Mouse (Mus musculus) right cerebral cortex, postnatal 25 days (tissue): ENCODE results near the gene Foxr1.
"Not testable (repeated sequence)": the region's sequence is repeated elsewhere in the genome, so short reads cannot be mapped to it uniquely, and the experiment has no call there.

Source experiments
- DNase-seq: peaks from one replicate; pipeline ENCODE4 v3.0.0; 2022

Gene Foxr1

GRCm38 (mm10) chr9:44475936-44476335, 35.0 kb upstream of the Foxr1 start:
- DNase-seq, result no peak

DNA sequence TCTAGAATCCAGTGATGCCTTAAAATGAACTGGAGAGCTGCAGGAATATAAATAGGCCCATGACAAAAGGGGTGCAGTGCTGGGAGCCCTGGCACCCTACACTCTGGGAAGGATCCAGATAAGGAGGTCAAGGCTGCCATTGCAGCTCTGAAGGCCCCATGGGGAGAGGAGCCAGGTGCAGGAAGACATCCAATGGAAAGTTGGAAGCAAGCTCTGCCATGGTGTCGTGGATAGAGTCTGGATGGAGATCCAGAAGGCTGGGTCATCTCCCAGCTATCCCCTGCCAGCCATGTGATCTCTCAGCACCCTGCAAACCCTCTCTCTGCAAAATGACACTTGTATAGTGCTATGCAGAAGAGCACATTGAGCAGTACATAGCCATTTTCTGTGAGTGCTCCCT, 33.4 kb upstream of the Foxr1 start:
- DNase-seq, result no peak

DNA sequence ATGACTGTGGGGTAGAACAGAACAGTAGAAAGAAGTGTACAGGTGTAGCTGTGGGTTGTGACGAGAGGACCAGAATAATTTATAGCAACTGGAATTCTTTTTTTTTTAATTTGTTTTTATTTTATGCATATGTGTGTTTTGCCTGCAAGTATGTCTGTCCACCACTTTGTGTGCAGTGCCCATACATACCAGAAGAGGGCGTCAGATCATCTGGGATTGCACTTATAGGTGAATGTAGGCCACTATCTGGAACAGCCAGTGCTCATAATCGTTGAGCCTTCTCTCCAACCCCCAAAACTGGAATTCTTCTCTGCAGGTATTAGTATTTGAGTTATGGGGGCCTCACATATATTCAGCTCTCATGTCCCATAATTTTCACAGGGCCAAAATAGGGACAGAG, 32.2 kb upstream of the Foxr1 start:
- no peak for DNase-seq

DNA sequence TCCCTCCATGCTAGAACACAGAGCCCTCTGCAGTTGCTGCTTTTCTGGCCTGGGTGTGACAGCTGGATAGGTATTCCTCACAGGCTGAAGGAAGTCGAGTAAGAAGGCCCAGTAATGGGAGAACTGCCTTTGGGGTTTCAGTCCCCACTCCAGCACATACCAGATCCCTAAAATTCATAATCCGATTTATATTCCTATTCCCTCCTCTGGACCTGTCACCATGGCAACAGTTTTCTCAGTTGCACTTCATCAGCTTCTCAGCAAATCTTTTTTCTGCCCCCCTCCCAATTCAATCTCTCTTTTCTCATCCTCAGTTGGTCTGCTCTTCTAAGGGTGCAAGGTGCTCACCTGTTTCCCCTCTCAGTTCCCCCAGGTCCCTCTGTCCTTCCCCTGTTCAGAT, 27.9 kb upstream of the Foxr1 start:
- no peak for DNase-seq

GRCm38 (mm10) chr9:44468224-44468623, 27.3 kb upstream of the Foxr1 start:
- no peak for DNase-seq

DNA sequence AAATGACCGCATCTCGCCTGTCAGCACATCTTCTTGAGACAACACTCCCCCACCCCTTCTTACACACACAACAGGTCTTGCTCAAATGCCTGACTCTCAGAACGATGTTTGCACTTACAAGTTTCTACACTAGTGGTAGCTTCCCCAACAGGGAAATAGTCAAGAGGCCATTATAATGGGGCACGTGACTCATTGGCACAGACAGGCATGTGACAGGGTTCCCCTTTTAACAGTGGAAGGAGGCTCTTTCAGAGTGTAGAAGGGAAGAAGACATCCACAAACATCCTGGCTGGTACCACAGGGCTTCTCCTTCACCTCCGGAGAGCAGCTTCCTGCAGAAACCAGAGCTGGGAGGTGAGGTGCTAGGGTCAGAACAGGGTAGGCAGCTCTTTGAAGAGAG, 21.0 kb upstream of the Foxr1 start:
- no peak for DNase-seq

GRCm38 (mm10) chr9:44457035-44457742, 16.3 kb upstream of the Foxr1 start:
- DNase-seq, result peak; percentile 85

- DNase-seq, result no peak
Measured at GRCm38 (mm10) chr9:44454891-44455220, 13.9 kb upstream of the Foxr1 start, which contains the start of gene Upk2. Gene Upk2, minus strand, starts transcription at chr9:44454976.

DNA sequence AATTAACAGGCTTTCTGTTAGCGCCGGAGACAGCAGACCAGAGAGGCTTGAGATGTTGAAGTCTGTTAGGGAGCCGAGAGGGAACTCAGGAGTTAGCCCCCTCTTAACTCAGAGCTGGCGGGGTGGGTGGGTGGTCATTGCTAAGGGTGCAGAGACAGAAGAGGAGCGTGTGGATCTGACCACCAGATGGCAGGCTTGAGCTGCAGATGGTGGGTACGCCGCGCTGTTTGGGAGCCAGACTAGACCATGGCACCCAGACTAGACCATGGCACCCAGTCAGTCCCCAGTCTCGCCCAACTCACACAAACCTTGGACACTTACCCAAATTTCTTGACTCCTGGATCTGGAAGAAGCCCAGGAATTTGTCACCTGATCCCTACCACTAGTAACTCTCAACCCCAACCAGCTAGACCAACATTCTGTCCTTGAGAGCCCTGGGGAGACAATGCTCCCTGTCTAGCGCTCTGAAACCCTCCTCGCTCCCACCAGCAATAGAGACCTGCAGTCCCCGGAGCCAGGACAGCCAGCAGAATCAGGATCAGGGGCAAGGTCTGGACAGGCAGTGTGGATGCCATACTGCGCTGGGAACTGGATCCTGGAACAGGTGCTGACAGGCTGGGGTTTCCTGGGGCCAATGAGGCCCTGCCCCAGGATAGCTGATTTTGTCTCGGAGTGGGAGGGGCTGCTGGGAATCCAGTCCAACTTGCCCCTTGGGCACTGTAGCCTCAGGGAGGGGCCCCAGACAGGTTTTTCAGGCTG, 13.4 kb upstream of the Foxr1 start:
- DNase-seq, result peak; percentile 80

- no peak for DNase-seq
Measured at GRCm38 (mm10) chr9:44450387-44450786, 9.5 kb upstream of the Foxr1 start.

GRCm38 (mm10) chr9:44444402-44445025, 3.6 kb upstream of the Foxr1 start:
- DNase-seq, result not testable (repeated sequence)

- no peak for DNase-seq
Measured at GRCm38 (mm10) chr9:44435747-44436146, 5.2 kb downstream of the Foxr1 start.

DNA sequence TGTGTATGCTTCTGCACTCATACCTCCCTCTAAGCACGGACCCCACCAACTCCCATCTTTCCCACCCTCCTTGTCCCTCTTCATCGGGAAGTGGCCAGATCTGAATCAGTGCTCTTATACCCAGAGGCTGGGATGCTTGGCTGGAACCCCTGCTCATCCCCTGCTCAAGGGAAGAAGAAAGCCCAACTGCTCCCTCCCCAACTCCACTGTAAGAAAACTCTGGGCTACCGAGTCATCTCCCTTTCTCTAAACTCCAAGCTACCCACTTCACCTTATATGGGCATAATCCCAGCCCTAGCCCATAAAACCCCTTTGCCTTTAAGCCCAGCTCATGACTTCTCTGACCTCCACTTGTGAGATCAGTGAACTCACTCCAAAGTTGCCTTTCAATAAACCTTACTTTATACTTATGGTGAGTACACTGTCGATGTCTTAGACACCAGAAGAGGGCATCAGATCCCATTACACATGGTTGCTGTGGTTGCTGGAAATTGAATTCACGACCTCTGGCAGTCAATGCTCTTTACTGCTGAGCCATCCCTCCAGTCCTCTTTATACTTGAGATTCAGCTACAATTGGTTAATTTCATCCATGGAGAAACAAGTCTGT, 8.3 kb downstream of the Foxr1 start:
- DNase-seq, result no peak

GRCm38 (mm10) chr9:44423576-44423975, 17.4 kb downstream of the Foxr1 start:
- no peak for DNase-seq

- DNase-seq, result no peak
Measured at GRCm38 (mm10) chr9:44420280-44420898, 20.5 kb downstream of the Foxr1 start.

DNA sequence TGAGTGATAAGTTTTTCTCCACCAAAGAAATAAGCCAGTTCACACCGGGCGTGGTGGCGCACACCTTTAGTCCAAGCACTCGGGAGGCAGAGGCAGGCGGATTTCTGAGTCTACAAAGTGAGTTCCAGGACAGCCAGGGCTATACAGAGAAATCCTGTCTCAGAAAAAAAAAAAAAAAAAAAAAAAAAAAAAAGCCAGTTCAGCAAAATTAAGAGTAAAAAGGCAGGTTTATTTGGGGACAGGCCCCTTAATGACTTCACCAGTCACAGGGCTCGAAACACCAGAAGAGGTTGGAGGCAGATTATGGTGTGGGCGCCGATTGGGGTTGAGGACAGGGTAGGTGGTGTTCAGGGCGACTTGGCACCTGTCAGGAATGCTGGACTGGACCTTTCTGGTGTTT, 21.2 kb downstream of the Foxr1 start:
- DNase-seq, result not testable (repeated sequence)

DNA sequence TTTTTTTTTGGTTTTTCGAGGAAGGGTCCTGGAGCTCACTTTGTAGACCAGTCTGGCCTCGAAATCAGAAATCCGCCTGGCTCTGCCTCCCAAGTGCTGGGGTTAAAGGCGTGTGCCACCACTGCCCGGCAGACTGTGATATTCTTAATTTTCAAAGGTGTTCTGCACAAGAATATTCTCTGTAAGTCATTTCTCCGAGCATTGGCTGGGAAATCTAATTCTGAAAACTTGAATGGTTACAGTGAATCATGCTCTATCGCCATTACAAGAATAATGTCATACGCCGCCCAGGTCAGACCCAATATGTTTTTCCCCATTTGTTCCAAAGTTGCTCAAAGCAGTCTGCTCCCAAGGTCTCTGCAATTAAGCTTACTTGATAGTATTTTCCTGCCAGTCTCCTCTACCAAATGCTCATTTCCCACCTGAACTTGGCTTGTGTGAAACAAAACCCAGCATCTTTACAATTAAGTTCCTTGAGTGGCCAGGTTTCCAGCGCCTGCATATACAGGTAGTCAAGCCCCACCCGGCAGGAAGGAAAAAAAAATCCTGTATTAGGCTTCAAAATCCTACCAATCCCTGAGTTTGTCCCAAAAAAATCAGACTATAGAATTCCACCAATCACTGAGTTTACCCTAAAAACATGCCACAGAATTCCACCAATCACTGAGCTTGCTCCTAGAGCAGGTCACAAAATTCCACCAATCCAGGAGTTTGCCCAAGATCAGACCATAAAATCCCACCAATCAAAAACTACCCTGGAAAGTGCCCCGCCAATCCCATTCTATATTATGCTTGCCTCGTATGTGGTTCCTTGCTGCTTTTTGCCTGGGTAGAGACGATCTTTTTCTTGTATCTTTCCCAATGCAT, 22.2 kb downstream of the Foxr1 start, which contains the start of gene Ccdc84:
TSS of gene Ccdc84 (minus strand) at position 51 of the 867 bp plus-strand sequence.
- DNase-seq, result no peak

DNA sequence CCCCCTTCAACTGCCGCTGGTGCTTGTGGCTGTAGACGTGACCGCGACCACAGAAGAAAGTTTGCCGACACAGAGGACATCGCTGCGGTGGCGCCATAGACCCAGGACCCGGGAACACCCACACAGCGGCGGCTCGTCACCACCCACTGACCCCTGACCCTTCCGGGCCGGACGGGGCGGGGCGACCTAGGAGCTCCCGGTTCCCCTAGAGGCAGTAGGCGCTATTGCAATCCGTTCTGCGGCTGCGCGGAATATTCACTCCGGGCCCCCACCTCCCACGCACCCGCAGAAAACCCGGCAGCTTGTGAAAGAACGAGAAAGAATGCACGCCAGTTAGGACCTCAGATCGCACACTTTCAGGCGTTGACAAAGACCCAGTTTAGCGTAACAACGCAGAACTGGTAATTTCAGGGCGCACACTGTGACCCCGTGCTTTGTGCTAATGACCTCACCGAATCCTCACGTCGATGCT, 23.0 kb downstream of the Foxr1 start:
- peak; percentile 96 for DNase-seq

GRCm38 (mm10) chr9:44417156-44417891, 23.6 kb downstream of the Foxr1 start:
- no peak for DNase-seq

DNA sequence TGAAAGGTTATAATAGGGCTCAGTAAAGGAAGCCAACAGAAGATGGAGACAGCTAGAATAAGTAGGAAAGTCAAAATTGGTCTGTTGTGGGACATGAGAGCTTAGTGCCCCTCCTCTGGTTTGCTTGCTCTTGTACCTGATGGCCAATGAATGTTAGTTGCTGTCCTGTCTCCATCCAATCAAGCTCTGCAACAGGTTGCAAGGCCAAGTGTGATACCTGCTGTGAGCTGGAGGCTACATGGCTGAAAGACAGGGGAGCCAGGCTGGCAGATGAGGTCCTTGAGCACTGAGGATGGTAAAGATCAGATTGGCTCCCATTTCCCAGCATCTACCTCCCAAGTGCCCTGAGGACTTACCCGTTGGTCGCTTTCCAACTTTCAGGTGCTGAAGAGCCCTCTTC, 28.2 kb downstream of the Foxr1 start:
- no peak for DNase-seq

- DNase-seq, result no peak
Measured at GRCm38 (mm10) chr9:44412306-44412705, 28.6 kb downstream of the Foxr1 start.
